9 mouse cellular contexts compared by ENCODE assay signal in genomic region chr1:153599302-153600045, GRCm38 (mm10). TPM values are rescaled to one million over a fixed set of nuclear protein-coding genes. Genes with fewer than 3 reads are reported as not detected.
A peak's percentile ranks its signal among the peaks of the same experiment; 100 is the strongest.
DNase-seq lines count a peak whose midpoint lies in the region; ATAC-seq lines count a peak whose summit lies in the region.
"Had no signal": no experiment of that assay in that cellular context is flagged by ENCODE, and none has a peak within 500 bp of the region (broad histone marks: within the 10 kb centered on the region; RNA-seq: fewer than 3 reads in every experiment).

No protein-coding gene starts in this region.

- no peaks in the 10 kb centered on the region for H3K36me3 ChIP-seq in hindbrain, embryonic 15.5 days
- no peaks in the 10 kb centered on the region for H3K36me3 ChIP-seq in midbrain, embryonic 16.5 days (ENCODE audit: control insufficient read depth, insufficient read depth, low read length)
- H3K36me3 ChIP-seq in intestine, embryonic 15.5 days: no peaks in the 10 kb centered on the region
- H3K36me3 ChIP-seq: stomach, embryonic 15.5 days had no signal

- DNase-seq in adrenal gland, postnatal 14 days: peak; percentile 25
- DNase-seq in adrenal gland, postnatal 25 days: no peak
- DNase-seq in kidney, adult 11 months: peak; percentile 3
- DNase-seq in kidney, postnatal 10 days: no peak
- no peak for DNase-seq in spleen, postnatal 4 days (ENCODE audit: low spot score in 2 of 2)

- no peaks in the 10 kb centered on the region for H3K9me3 ChIP-seq in hindbrain, embryonic 15.5 days
- no peaks in the 10 kb centered on the region for H3K9me3 ChIP-seq in midbrain, embryonic 16.5 days (replicated peaks; ENCODE audit: control insufficient read depth, low read length, poor library complexity, severe bottlenecking)
- H3K9me3 ChIP-seq in intestine, embryonic 15.5 days: no peaks in the 10 kb centered on the region
- H3K9me3 ChIP-seq: stomach, embryonic 15.5 days had no signal

- 0 out of 2 replicates have a peak overlapping the region, but pooled peaks have one; percentile 17 for H3K27ac ChIP-seq in hindbrain, embryonic 15.5 days (replicated peaks)
- peak overlapping the region; percentile 56 for H3K27ac ChIP-seq in midbrain, embryonic 16.5 days (ENCODE audit: low read length)
- no peak overlapping the region for H3K27ac ChIP-seq in intestine, embryonic 15.5 days
- H3K27ac ChIP-seq: stomach, embryonic 15.5 days had no signal

- no peaks in the 10 kb centered on the region for H3K27me3 ChIP-seq in hindbrain, embryonic 15.5 days
- no peaks in the 10 kb centered on the region for H3K27me3 ChIP-seq in midbrain, embryonic 16.5 days (ENCODE audit: control insufficient read depth, insufficient read depth, low read depth, low read length)
- H3K27me3 ChIP-seq in intestine, embryonic 15.5 days (replicated peaks): no peaks in the 10 kb centered on the region
- H3K27me3 ChIP-seq: stomach, embryonic 15.5 days had no signal

- no peak overlapping the region for H3K4me3 ChIP-seq in hindbrain, embryonic 15.5 days
- no peak overlapping the region for H3K4me3 ChIP-seq in midbrain, embryonic 16.5 days (ENCODE audit: low read depth, low read length)
- no peak overlapping the region for H3K4me3 ChIP-seq in intestine, embryonic 15.5 days (replicated peaks)
- H3K4me3 ChIP-seq: stomach, embryonic 15.5 days had no signal

- H3K9ac ChIP-seq in hindbrain, embryonic 15.5 days: no peak overlapping the region
- H3K9ac ChIP-seq in midbrain, embryonic 16.5 days (ENCODE audit: low read depth, low read length): no peak overlapping the region
- no peak overlapping the region for H3K9ac ChIP-seq in intestine, embryonic 15.5 days
- H3K9ac ChIP-seq: stomach, embryonic 15.5 days had no signal

- H3K4me1 ChIP-seq in hindbrain, embryonic 15.5 days (replicated peaks): peaks cover 20% of the 10 kb centered on the region
- peaks cover 11% of the 10 kb centered on the region for H3K4me1 ChIP-seq in midbrain, embryonic 16.5 days (ENCODE audit: control insufficient read depth, insufficient read depth, low read length)
- no peaks in the 10 kb centered on the region for H3K4me1 ChIP-seq in intestine, embryonic 15.5 days (replicated peaks)
- H3K4me1 ChIP-seq: stomach, embryonic 15.5 days had no signal

- no peak overlapping the region for H3K4me2 ChIP-seq in hindbrain, embryonic 15.5 days
- H3K4me2 ChIP-seq in midbrain, embryonic 16.5 days (ENCODE audit: low read length): peak overlapping the region; percentile 0; the same call in 1 of the 2 replicates
- no peak overlapping the region for H3K4me2 ChIP-seq in intestine, embryonic 15.5 days (replicated peaks)
- H3K4me2 ChIP-seq: stomach, embryonic 15.5 days had no signal

- 36% methylated on average over 9 of the region's 9 CpGs for WGBS in hindbrain, embryonic 15.5 days
- 26% methylated on average over 9 of the region's 9 CpGs for whole genome bisulfite sequencing in midbrain, embryonic 16.5 days
- 27% methylated on average over 9 of the region's 9 CpGs for WGBS in intestine, embryonic 15.5 days

- no peak for ATAC-seq in hindbrain, embryonic 15.5 days (ENCODE audit: low FRiP score, low read depth)
- peak; percentile 50 for ATAC-seq in midbrain, embryonic 16.5 days
- ATAC-seq in intestine, embryonic 15.5 days: no peak

RNA-seq across cellular contexts. Expression of gene Npl, which starts 49.6 kb away (rescaled TPM):
- total RNA-seq in adrenal gland, postnatal 14 days (2021): 3.1 and 5.6 TPM in 2 replicates
- total RNA-seq in adrenal gland, postnatal 25 days (2021): 11.3 and 12.7 TPM in 2 replicates
- polyA plus RNA-seq in hindbrain, embryonic 15.5 days (2015; fragmentation: Nextera tagmentation; extraction: Ambion mirVana): 12.1 and 14.7 TPM in 2 replicates
- 11.2 and 13.3 TPM in 2 replicates for polyA plus RNA-seq in midbrain, embryonic 16.5 days (2015; fragmentation: Nextera tagmentation; extraction: Ambion mirVana)
- polyA plus RNA-seq in intestine, embryonic 15.5 days (2015; fragmentation: Nextera tagmentation; extraction: Ambion mirVana): 78.8 and 84.8 TPM in 2 replicates

RNA-seq across cellular contexts. Expression of gene Rgs8, which starts 53.4 kb away (rescaled TPM):
- 0.07 and 0.41 TPM in 2 replicates for total RNA-seq in adrenal gland, postnatal 14 days (2021)
- not detected in 2 replicates for total RNA-seq in adrenal gland, postnatal 25 days (2021)
- 21.2 and 21.6 TPM in 2 replicates for polyA plus RNA-seq in hindbrain, embryonic 15.5 days (2015; fragmentation: Nextera tagmentation; extraction: Ambion mirVana)
- 47.1 and 49.1 TPM in 2 replicates for polyA plus RNA-seq in midbrain, embryonic 16.5 days (2015; fragmentation: Nextera tagmentation; extraction: Ambion mirVana)
- polyA plus RNA-seq in intestine, embryonic 15.5 days (2015; fragmentation: Nextera tagmentation; extraction: Ambion mirVana): 0.23 and 0.37 TPM in 2 replicates

Comparison
In these comparisons a context has a peak if more than half of its experiments do, and no peak if none do; other contexts are left out.
1. DNase-seq: peak in adrenal gland, postnatal 14 days (single experiment) and kidney, adult 11 months (single experiment); none in adrenal gland, postnatal 25 days (single experiment), kidney, postnatal 10 days (single experiment) and spleen, postnatal 4 days (0 of 2).
2. RNA of gene Rgs8, which starts 53.4 kb away (polyA plus RNA-seq): 47.1 to 49.1 TPM in midbrain, embryonic 16.5 days and 21.2 to 21.6 TPM in hindbrain, embryonic 15.5 days; 0.23 to 0.37 TPM in intestine, embryonic 15.5 days; every median in the first group is over 10 times any median in the second.